ENCODE assay signal across 9 mouse cellular contexts in the genomic region with DNA sequence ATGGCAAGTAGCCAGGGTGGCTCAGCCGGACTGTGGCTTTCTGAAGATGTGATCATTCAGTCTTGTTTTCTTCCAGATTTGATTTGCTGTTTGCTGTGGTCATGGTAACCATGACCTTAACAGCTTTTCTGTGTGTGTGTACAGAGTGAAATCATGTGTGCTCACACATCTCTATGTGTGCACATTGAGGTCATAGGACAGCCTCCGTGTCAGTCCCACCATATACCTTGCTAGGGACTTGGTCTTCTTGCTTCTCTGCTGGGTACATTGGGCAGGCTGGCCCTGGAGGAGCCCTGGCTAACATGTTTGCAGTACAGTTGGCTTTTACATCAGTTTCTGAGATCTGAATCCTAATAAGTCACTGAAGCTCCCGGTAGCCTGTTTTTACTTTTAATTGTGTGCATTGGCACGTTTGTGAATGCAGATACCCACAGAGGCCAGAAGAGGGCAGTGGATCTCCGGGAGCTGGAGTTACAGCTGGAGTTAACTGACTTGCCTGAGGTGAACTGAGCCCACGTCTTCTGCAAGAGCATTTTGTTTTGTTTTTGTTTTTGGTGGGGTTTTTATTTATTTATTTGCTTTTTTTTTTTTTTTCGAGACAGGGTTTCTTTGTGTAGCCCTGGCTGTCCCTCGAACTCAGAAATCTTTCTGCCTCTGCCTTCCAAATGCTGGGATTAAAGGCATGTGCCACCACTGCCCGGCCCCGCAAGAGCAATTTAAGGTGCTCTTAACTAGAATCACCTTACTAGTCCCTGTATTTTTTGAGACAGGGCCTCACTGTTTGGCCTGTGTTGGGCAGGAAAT. TPM values are rescaled to one million over a fixed set of nuclear protein-coding genes. Genes with fewer than 3 reads are reported as not detected.
A peak's percentile ranks its signal among the peaks of the same experiment; 100 is the strongest.
DNase-seq lines count a peak whose midpoint lies in the region; ATAC-seq and TF ChIP-seq lines count a peak whose summit lies in the region.
"Had no signal": no experiment of that assay in that cellular context is flagged by ENCODE, and none has a peak within 500 bp of the region (broad histone marks: within the 10 kb centered on the region; RNA-seq: fewer than 3 reads in every experiment).

No protein-coding gene starts in this region.

- H3K4me2 ChIP-seq in heart, embryonic 11.5 days: no peak overlapping the region
- no peak overlapping the region for H3K4me2 ChIP-seq in embryonic facial prominence, embryonic 11.5 days (ENCODE audit: low read depth, low read length)
- H3K4me2 ChIP-seq: embryonic facial prominence, embryonic 13.5 days had no signal

- no peak overlapping the region for H3K4me3 ChIP-seq in heart, embryonic 11.5 days (ENCODE audit: low read depth, low read length)
- no peak overlapping the region for H3K4me3 ChIP-seq in embryonic facial prominence, embryonic 11.5 days (ENCODE audit: low read depth, low read length)
- H3K4me3 ChIP-seq in thymus, adult 2 months (ENCODE audit: control insufficient read depth, insufficient read depth, low read length): no peak overlapping the region
- H3K4me3 ChIP-seq: embryonic facial prominence, embryonic 13.5 days had no signal

- no peaks in the 10 kb centered on the region for H3K4me1 ChIP-seq in heart, embryonic 11.5 days (ENCODE audit: control insufficient read depth, insufficient read depth, low read length)
- no peaks in the 10 kb centered on the region for H3K4me1 ChIP-seq in embryonic facial prominence, embryonic 11.5 days (ENCODE audit: control insufficient read depth, insufficient read depth, low read length)
- no peaks in the 10 kb centered on the region for H3K4me1 ChIP-seq in thymus, adult 2 months (replicated peaks; ENCODE audit: control insufficient read depth, insufficient read depth, low read length)
- H3K4me1 ChIP-seq: embryonic facial prominence, embryonic 13.5 days had no signal

- H3K36me3 ChIP-seq in heart, embryonic 11.5 days (ENCODE audit: control insufficient read depth, insufficient read depth, low read length): no peaks in the 10 kb centered on the region
- no peaks in the 10 kb centered on the region for H3K36me3 ChIP-seq in embryonic facial prominence, embryonic 11.5 days (replicated peaks; ENCODE audit: control insufficient read depth, insufficient read depth, low read depth, low read length)
- H3K36me3 ChIP-seq in thymus, adult 2 months (ENCODE audit: control insufficient read depth, insufficient read depth, low read length): peaks cover 13% of the 10 kb centered on the region

- H3K9ac ChIP-seq in heart, embryonic 11.5 days (ENCODE audit: low read depth, low read length): no peak overlapping the region
- H3K9ac ChIP-seq in embryonic facial prominence, embryonic 11.5 days (replicated peaks; ENCODE audit: low read length): no peak overlapping the region
- H3K9ac ChIP-seq: embryonic facial prominence, embryonic 13.5 days had no signal

- H3K27ac ChIP-seq in heart, embryonic 11.5 days (ENCODE audit: low read depth, low read length): no peak overlapping the region
- no peak overlapping the region for H3K27ac ChIP-seq in embryonic facial prominence, embryonic 11.5 days (replicated peaks; ENCODE audit: low read depth, low read length)
- no peak overlapping the region for H3K27ac ChIP-seq in thymus, adult 2 months (ENCODE audit: control insufficient read depth, insufficient read depth, low read length)
- H3K27ac ChIP-seq: embryonic facial prominence, embryonic 13.5 days had no signal

- no peaks in the 10 kb centered on the region for H3K9me3 ChIP-seq in heart, embryonic 11.5 days (replicated peaks; ENCODE audit: control insufficient read depth, low read length)
- H3K9me3 ChIP-seq in embryonic facial prominence, embryonic 11.5 days (replicated peaks; ENCODE audit: control insufficient read depth, low read length): no peaks in the 10 kb centered on the region
- H3K9me3 ChIP-seq: embryonic facial prominence, embryonic 13.5 days had no signal

- no peaks in the 10 kb centered on the region for H3K27me3 ChIP-seq in heart, embryonic 11.5 days (ENCODE audit: control insufficient read depth, insufficient read depth, low read length)
- no peaks in the 10 kb centered on the region for H3K27me3 ChIP-seq in embryonic facial prominence, embryonic 11.5 days (ENCODE audit: control insufficient read depth, insufficient read depth, low read length)
- no peaks in the 10 kb centered on the region for H3K27me3 ChIP-seq in thymus, adult 2 months (ENCODE audit: control insufficient read depth, insufficient read depth, low read length)
- H3K27me3 ChIP-seq: embryonic facial prominence, embryonic 13.5 days had no signal

- WGBS in heart, embryonic 11.5 days (ENCODE audit: insufficient replicate concordance): 63% methylated on average over 10 of the region's 10 CpGs
- 53% methylated on average over 10 of the region's 10 CpGs for WGBS in embryonic facial prominence, embryonic 11.5 days
- WGBS in thymus, adult 2 months: 57% methylated on average over 10 of the region's 10 CpGs

- no peak for TF ChIP-seq POLR2A in thymus, adult 2 months (IDR thresholded peaks at IDR 0.05; ENCODE audit: control insufficient read depth, extremely low read depth, insufficient read depth, low read length, poor library complexity)

- no peak for ATAC-seq in heart, embryonic 11.5 days (replicated peaks; ENCODE audit: insufficient number of reproducible peaks, low FRiP score, low TSS enrichment)
- no peak for ATAC-seq in embryonic facial prominence, embryonic 11.5 days (replicated peaks; ENCODE audit: insufficient number of reproducible peaks, low FRiP score, low TSS enrichment, low read depth)
- peak; percentile 85 for ATAC-seq in megakaryocyte, adult 5-6 weeks (ENCODE audit: poor library complexity, severe bottlenecking)

- no peak for TF ChIP-seq CTCF in thymus, adult 2 months (IDR thresholded peaks at IDR 0.05; ENCODE audit: borderline replicate concordance, control insufficient read depth, extremely low read depth, insufficient read depth, low read length, poor library complexity)

- DNase-seq in heart, adult 8-10 months (ENCODE audit: low spot score): peak; percentile 48
- DNase-seq in B cell, adult 2 months: peak; percentile 66 to 70
- DNase-seq in ZHBTc4 (ENCODE audit: low read depth, low spot score): peak; percentile 78
- DNase-seq in embryonic facial prominence, embryonic 11.5 days (ENCODE audit: low spot score): peak; percentile 52
- DNase-seq in kidney, postnatal 25 days: peak; percentile 57 to 64
- peak; percentile 61 for DNase-seq in thymus, adult 2 months

RNA-seq across cellular contexts. Expression of a gene that starts 38.0 kb away (rescaled TPM):
- total RNA-seq in heart, adult 8-10 months (2022): 10 to 100 TPM in 2 of 4 experiments, 1 to 10 TPM in 2; 9.0 to 14.9 (median 12.1) TPM
- 41.3 and 45.1 TPM in 2 replicates for polyA plus RNA-seq in heart, embryonic 11.5 days (2014; fragmentation: Nextera tagmentation; extraction: Ambion mirVana)
- polyA plus RNA-seq in embryonic facial prominence, embryonic 11.5 days (2014; fragmentation: Nextera tagmentation; extraction: Ambion mirVana): 53.8 and 57.1 TPM in 2 replicates
- 87.6 and 93.5 TPM in 2 replicates for total RNA-seq in megakaryocyte, adult 5-6 weeks (2015)
- total RNA-seq in megakaryocyte, adult 5-6 weeks (2017): 121 and 127 TPM in 2 replicates
- 65.0 and 65.3 TPM in 2 replicates for polyA plus RNA-seq in thymus, adult 2 months (2012; rRNA removed)

RNA-seq across cellular contexts. Expression of a gene that starts 46.4 kb away (rescaled TPM):
- total RNA-seq in heart, adult 8-10 months (2022): under 1 TPM; 0.55 to 0.97 (median 0.69) TPM
- polyA plus RNA-seq in heart, embryonic 11.5 days (2014; fragmentation: Nextera tagmentation; extraction: Ambion mirVana): 8.1 and 8.9 TPM in 2 replicates
- 20.3 and 22.5 TPM in 2 replicates for polyA plus RNA-seq in embryonic facial prominence, embryonic 11.5 days (2014; fragmentation: Nextera tagmentation; extraction: Ambion mirVana)
- total RNA-seq in megakaryocyte, adult 5-6 weeks (2015): 22.8 and 23.3 TPM in 2 replicates
- 18.0 and 27.4 TPM in 2 replicates for total RNA-seq in megakaryocyte, adult 5-6 weeks (2017)
- 3.6 and 5.1 TPM in 2 replicates for polyA plus RNA-seq in thymus, adult 2 months (2012; rRNA removed)

RNA-seq across cellular contexts. Expression of a gene that starts 49.9 kb away (rescaled TPM):
- 10 to 100 TPM; 22.9 to 28.9 (median 25.0) TPM for total RNA-seq in heart, adult 8-10 months (2022)
- 16.9 and 22.0 TPM in 2 replicates for polyA plus RNA-seq in heart, embryonic 11.5 days (2014; fragmentation: Nextera tagmentation; extraction: Ambion mirVana)
- polyA plus RNA-seq in embryonic facial prominence, embryonic 11.5 days (2014; fragmentation: Nextera tagmentation; extraction: Ambion mirVana): 21.0 and 27.5 TPM in 2 replicates
- 75.5 and 86.8 TPM in 2 replicates for total RNA-seq in megakaryocyte, adult 5-6 weeks (2015)
- 64.6 and 77.2 TPM in 2 replicates for total RNA-seq in megakaryocyte, adult 5-6 weeks (2017)
- 14.7 and 17.3 TPM in 2 replicates for polyA plus RNA-seq in thymus, adult 2 months (2012; rRNA removed)
